Mouse (Mus musculus): ENCODE measurements at regions not wholly inside any gene's neighbourhood (a gene's known extent, or its start where the extent isn't known, plus 50 kb on each side); places are given as distances from the start of the nearest gene placed in this dataset.

GRCm38 (mm10) chr8:92231326-92232225, 125.8 kb upstream of the Irx5 start:
- no peak for DNase-seq (ENCODE audit: low read depth, low spot score)
- H3K9me3 ChIP-seq (ENCODE audit: control insufficient read depth, insufficient read depth, low read depth, low read length) = no peaks in the 10 kb centered on the region
- no peak overlapping the region for H3K4me3 ChIP-seq (ENCODE audit: insufficient read depth in 1 of 2, low read depth in 1 of 2, low read length in 2 of 2, poor library complexity in 1 of 2, severe bottlenecking in 1 of 2)
- H3K9ac ChIP-seq (ENCODE audit: insufficient read depth, low read depth, low read length, poor library complexity, severe bottlenecking) = no peak overlapping the region
- H3K36me3 ChIP-seq (ENCODE audit: control insufficient read depth, insufficient read depth, low read length, poor library complexity, severe bottlenecking) = no peaks in the 10 kb centered on the region
- in situ Hi-C loops (cut with MboI; ENCODE audit: low sequenced_read_pairs in 2 of 2, unreplicated experiment in 2 of 2) = no loop called here
- no peak overlapping the region for H3K27ac ChIP-seq (ENCODE audit: insufficient read depth, low read depth, low read length, poor library complexity, severe bottlenecking)
- no peak for TF ChIP-seq HCFC1 (IDR thresholded peaks at IDR 0.05; ENCODE audit: borderline replicate concordance, insufficient read depth, low read length)
- no peak for TF ChIP-seq ZNF384 (IDR thresholded peaks at IDR 0.05; ENCODE audit: low read depth, low read length)
- no peak for TF ChIP-seq MAFK (IDR thresholded peaks at IDR 0.05; ENCODE audit: insufficient read depth, low read depth, low read length)
- TF ChIP-seq CHD2 (IDR thresholded peaks at IDR 0.05; ENCODE audit: low read depth, low read length) = no peak
- TF ChIP-seq ZC3H11A (IDR thresholded peaks at IDR 0.05; ENCODE audit: borderline replicate concordance, low read depth, low read length) = no peak
- H3K4me1 ChIP-seq (ENCODE audit: control insufficient read depth in 2 of 2, insufficient read depth in 2 of 2, low read length in 2 of 2, poor library complexity in 1 of 2) = no peaks in the 10 kb centered on the region

GRCm38 (mm10) chr8:92229526-92229925, 127.9 kb upstream of the Irx5 start:
- H3K36me3 ChIP-seq (ENCODE audit: control insufficient read depth, insufficient read depth, low read length, poor library complexity, severe bottlenecking) = no peaks in the 10 kb centered on the region
- TF ChIP-seq CHD2 (IDR thresholded peaks at IDR 0.05; ENCODE audit: low read depth, low read length) (no peak), MAFK (IDR thresholded peaks at IDR 0.05; ENCODE audit: insufficient read depth, low read depth, low read length) (no peak), HCFC1 (IDR thresholded peaks at IDR 0.05; ENCODE audit: borderline replicate concordance, insufficient read depth, low read length) (no peak), ZNF384 (IDR thresholded peaks at IDR 0.05; ENCODE audit: low read depth, low read length) (no peak), ZC3H11A (IDR thresholded peaks at IDR 0.05; ENCODE audit: borderline replicate concordance, low read depth, low read length) (no peak)
- DNase-seq (ENCODE audit: low read depth, low spot score) = no peak
- no peaks in the 10 kb centered on the region for H3K4me1 ChIP-seq (ENCODE audit: control insufficient read depth in 2 of 2, insufficient read depth in 2 of 2, low read length in 2 of 2, poor library complexity in 1 of 2)
- H3K4me3 ChIP-seq (ENCODE audit: insufficient read depth in 1 of 2, low read depth in 1 of 2, low read length in 2 of 2, poor library complexity in 1 of 2, severe bottlenecking in 1 of 2) = no peak overlapping the region
- H3K9ac ChIP-seq (ENCODE audit: insufficient read depth, low read depth, low read length, poor library complexity, severe bottlenecking) = no peak overlapping the region
- H3K9me3 ChIP-seq (ENCODE audit: control insufficient read depth, insufficient read depth, low read depth, low read length) = no peaks in the 10 kb centered on the region
- no peak overlapping the region for H3K27ac ChIP-seq (ENCODE audit: insufficient read depth, low read depth, low read length, poor library complexity, severe bottlenecking)
- in situ Hi-C loops (cut with MboI; ENCODE audit: low sequenced_read_pairs in 2 of 2, unreplicated experiment in 2 of 2) = no loop called here

DNA sequence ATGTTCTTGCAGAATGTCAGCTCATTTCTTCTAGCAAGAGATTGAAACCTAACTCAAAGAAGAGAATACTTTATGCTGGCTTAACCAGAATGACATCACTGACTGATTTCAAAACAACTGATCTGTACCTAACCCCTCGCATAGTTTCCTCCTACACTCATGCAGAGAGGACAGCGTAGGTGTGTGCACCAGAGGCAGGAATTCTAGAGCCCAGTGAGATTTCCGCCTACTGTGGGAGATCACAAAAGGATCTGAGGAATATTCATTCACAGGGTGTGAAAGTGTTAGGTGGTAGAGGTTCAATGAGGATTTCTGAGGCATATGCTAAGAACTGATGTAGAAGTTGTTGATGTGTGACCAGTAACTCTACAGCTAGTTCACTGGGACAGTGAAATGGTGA, 132.5 kb upstream of the Irx5 start:
- no peak for DNase-seq (ENCODE audit: low read depth, low spot score)
- H3K36me3 ChIP-seq (ENCODE audit: control insufficient read depth, insufficient read depth, low read length, poor library complexity, severe bottlenecking) = no peaks in the 10 kb centered on the region
- H3K9ac ChIP-seq (ENCODE audit: insufficient read depth, low read depth, low read length, poor library complexity, severe bottlenecking) = no peak overlapping the region
- no peak overlapping the region for H3K27ac ChIP-seq (ENCODE audit: insufficient read depth, low read depth, low read length, poor library complexity, severe bottlenecking)
- no peaks in the 10 kb centered on the region for H3K9me3 ChIP-seq (ENCODE audit: control insufficient read depth, insufficient read depth, low read depth, low read length)
- in situ Hi-C loops (cut with MboI; ENCODE audit: low sequenced_read_pairs in 2 of 2, unreplicated experiment in 2 of 2) = no loop called here
- H3K4me1 ChIP-seq (ENCODE audit: control insufficient read depth in 2 of 2, insufficient read depth in 2 of 2, low read length in 2 of 2, poor library complexity in 1 of 2) = peaks cover 0 to 2% of the 10 kb centered on the region in 2 experiments; a peak in 1 of 4 replicates
- TF ChIP-seq MAFK (IDR thresholded peaks at IDR 0.05; ENCODE audit: insufficient read depth, low read depth, low read length) (no peak), ZNF384 (IDR thresholded peaks at IDR 0.05; ENCODE audit: low read depth, low read length) (no peak), ZC3H11A (IDR thresholded peaks at IDR 0.05; ENCODE audit: borderline replicate concordance, low read depth, low read length) (no peak), CHD2 (IDR thresholded peaks at IDR 0.05; ENCODE audit: low read depth, low read length) (no peak), HCFC1 (IDR thresholded peaks at IDR 0.05; ENCODE audit: borderline replicate concordance, insufficient read depth, low read length) (no peak)
- H3K4me3 ChIP-seq (ENCODE audit: insufficient read depth in 1 of 2, low read depth in 1 of 2, low read length in 2 of 2, poor library complexity in 1 of 2, severe bottlenecking in 1 of 2) = no peak overlapping the region

- Histone ChIP-seq H3K4me1 (ENCODE audit: control insufficient read depth in 2 of 2, insufficient read depth in 2 of 2, low read length in 2 of 2, poor library complexity in 1 of 2) (peaks cover 0 to 2% of the 10 kb centered on the region in 2 experiments; a peak in 1 of 4 replicates), H3K4me3 (ENCODE audit: insufficient read depth in 1 of 2, low read depth in 1 of 2, low read length in 2 of 2, poor library complexity in 1 of 2, severe bottlenecking in 1 of 2) (no peak overlapping the region), H3K27ac (ENCODE audit: insufficient read depth, low read depth, low read length, poor library complexity, severe bottlenecking) (no peak overlapping the region), H3K9me3 (ENCODE audit: control insufficient read depth, insufficient read depth, low read depth, low read length) (no peaks in the 10 kb centered on the region), H3K36me3 (ENCODE audit: control insufficient read depth, insufficient read depth, low read length, poor library complexity, severe bottlenecking) (no peaks in the 10 kb centered on the region), H3K9ac (ENCODE audit: insufficient read depth, low read depth, low read length, poor library complexity, severe bottlenecking) (no peak overlapping the region)
- no peak for TF ChIP-seq HCFC1 (IDR thresholded peaks at IDR 0.05; ENCODE audit: borderline replicate concordance, insufficient read depth, low read length)
- TF ChIP-seq MAFK (IDR thresholded peaks at IDR 0.05; ENCODE audit: insufficient read depth, low read depth, low read length) = no peak
- TF ChIP-seq ZC3H11A (IDR thresholded peaks at IDR 0.05; ENCODE audit: borderline replicate concordance, low read depth, low read length) = no peak
- no peak for TF ChIP-seq ZNF384 (IDR thresholded peaks at IDR 0.05; ENCODE audit: low read depth, low read length)
- TF ChIP-seq CHD2 (IDR thresholded peaks at IDR 0.05; ENCODE audit: low read depth, low read length) = no peak
- no peak for DNase-seq (ENCODE audit: low read depth, low spot score)
- in situ Hi-C loops (cut with MboI; ENCODE audit: low sequenced_read_pairs in 2 of 2, unreplicated experiment in 2 of 2) = no loop called here
These were observed 134.4 kb upstream of the Irx5 start for GRCm38 (mm10) chr8:92222992-92223391.
